Mouse (Mus musculus) neutrophil, adult 59 days (primary cell): ENCODE measurements around the gene Mettl22. TPM values are rescaled to one million over a fixed set of nuclear protein-coding genes. Genes with fewer than 3 reads are reported as not detected.

Experiments
- total RNA-seq, 2 experiments: library from RNA; stranded (reverse); gene quantifications; 1 replicate in 1 of 2; 2 replicates in 1 of 2; pipeline ENCODE4 v1.2.4; 2023

The Mettl22 gene
- total RNA-seq = 1 to 10 TPM; 3.1 to 4.6 TPM

GRCm38 (mm10) chr16:8470603-8471481, at the start of gene Mettl22:
Gene Mettl22, plus strand, starts transcription at chr16:8470788.

GRCm38 (mm10) chr16:8424971-8425330, 45.6 kb upstream of the Mettl22 start, which contains the start of gene Tmem114:
Gene Tmem114, minus strand, starts transcription at chr16:8425136.

GRCm38 (mm10) chr16:8513236-8513906, 42.8 kb downstream of the Mettl22 start, which contains the start of gene Abat:
Gene Abat, plus strand, starts transcription at chr16:8513429.

Other genes starting within 250 kb of the Mettl22 start
- gene Tmem114, start 45.7 kb upstream of the Mettl22 start, total RNA-seq = not detected
- under 1 TPM in 1 of 2 experiments, not detected in 1; 0.33 TPM for gene Abat, start 42.6 kb downstream of the Mettl22 start, total RNA-seq
- gene Pmm2, start 166.9 kb downstream of the Mettl22 start, total RNA-seq = 10 to 100 TPM; 27.5 to 41.0 TPM
- gene Tmem186, start 166.9 kb downstream of the Mettl22 start, total RNA-seq = 1 to 10 TPM; 3.1 to 3.4 TPM
- 10 to 100 TPM; 58.2 to 67.3 TPM for gene Carhsp1, start 201.4 kb downstream of the Mettl22 start, total RNA-seq
- gene Gm5767, start 210.0 kb downstream of the Mettl22 start, total RNA-seq = not detected